Mouse (Mus musculus) mammary gland, adult 2 months (tissue): ENCODE data around the gene Tshz3. TPM values are rescaled to one million over a fixed set of nuclear protein-coding genes. Genes with fewer than 3 reads are reported as not detected.

Experiments
- polyA plus RNA-seq: library from polyadenylated mRNA; depleted of rRNA; stranded (reverse); fragments of >200 nt; gene quantifications from 2 replicates; pipeline ENCODE4 v1.2.3, GENCODE M21; 2012; ENCODE audit warnings: low replicate concordance; rRNA removed

Gene Tshz3
- 2.6 and 4.0 TPM in 2 replicates for polyA plus RNA-seq

GRCm38 (mm10) chr7:36697856-36698588 lies at the start of gene Tshz3:
Tshz3 (plus strand) TSS chr7:36698118.

